Mouse (Mus musculus) lung, adult 2 months (tissue): ENCODE measurements around the gene Mtmr14.

Source experiments
- CTCF ChIP-seq: fragments of 200-500 bp; IDR thresholded peaks from 2 replicates; pipeline ENCODE4 v1.5.1; 2011; ENCODE audit warnings: mild to moderate bottlenecking, low read length, control low read depth; ENCODE audit not compliant: insufficient read depth
- POLR2A ChIP-seq: fragments of 200-500 bp; IDR thresholded peaks from 2 replicates; pipeline ENCODE4 v1.6.1; 2011; ENCODE audit warnings: low read depth, mild to moderate bottlenecking, control low read depth, low read length, borderline replicate concordance; ENCODE audit errors: extremely low read depth

- no peak for TF ChIP-seq CTCF
- TF ChIP-seq POLR2A = no peak
These were observed 49.6 kb downstream of the Mtmr14 start for GRCm38 (mm10) chr6:113287236-113287635.
